Mouse (Mus musculus) brain, embryonic 18.5 days (tissue): ENCODE data around the gene Asxl2.
"Not testable (repeated sequence)": the region's sequence is repeated elsewhere in the genome, so short reads cannot be mapped to it uniquely, and the experiment has no call there.

Source experiments
- DNase-seq: peaks from one replicate; pipeline ENCODE4 v3.0.0-alpha.2; 2012; ENCODE audit warnings: low read depth, low spot score

Gene Asxl2

DNA sequence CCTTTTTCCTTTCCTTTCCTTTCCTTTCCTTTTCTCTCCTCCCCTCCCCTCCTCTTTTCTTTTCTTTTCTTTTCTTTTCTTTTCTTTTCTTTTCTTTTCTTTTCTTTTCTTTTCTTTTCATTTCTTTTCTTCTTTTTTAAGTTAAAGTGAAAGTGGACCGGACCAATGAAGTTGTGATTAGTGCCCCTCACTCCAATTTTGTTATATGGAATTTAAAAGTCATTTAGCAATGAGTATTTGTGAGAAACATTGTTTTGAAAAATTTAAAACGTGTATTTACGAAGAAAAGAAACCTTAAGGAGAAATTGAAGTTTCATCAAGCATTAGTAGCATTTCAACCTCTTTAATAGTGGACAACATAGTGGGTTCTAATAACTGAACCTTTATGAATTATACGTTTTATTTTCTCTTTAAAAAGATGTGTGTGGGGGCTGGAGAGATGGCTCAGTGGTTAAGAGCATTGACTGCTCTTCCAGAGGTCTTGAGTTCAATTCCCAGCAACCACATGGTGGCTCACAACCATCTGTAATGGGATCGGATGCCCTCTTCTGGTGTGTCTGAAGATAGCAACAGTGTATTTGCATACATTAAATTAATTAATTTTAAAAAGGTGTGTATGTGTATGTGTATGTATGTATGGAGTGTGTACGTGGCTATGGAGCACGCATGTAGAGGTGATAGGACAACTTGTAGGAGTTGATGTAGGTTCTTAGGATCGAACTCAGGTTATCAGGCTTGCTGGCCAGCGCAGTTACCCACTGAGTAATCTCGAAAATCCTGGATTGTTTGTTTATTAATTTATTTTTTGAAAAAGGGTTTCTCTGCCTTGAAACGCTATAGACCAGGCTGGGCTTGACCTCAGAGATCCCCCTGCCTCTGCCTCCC lies 1.5 kb downstream of the Asxl2 start:
- no peak for DNase-seq

DNA sequence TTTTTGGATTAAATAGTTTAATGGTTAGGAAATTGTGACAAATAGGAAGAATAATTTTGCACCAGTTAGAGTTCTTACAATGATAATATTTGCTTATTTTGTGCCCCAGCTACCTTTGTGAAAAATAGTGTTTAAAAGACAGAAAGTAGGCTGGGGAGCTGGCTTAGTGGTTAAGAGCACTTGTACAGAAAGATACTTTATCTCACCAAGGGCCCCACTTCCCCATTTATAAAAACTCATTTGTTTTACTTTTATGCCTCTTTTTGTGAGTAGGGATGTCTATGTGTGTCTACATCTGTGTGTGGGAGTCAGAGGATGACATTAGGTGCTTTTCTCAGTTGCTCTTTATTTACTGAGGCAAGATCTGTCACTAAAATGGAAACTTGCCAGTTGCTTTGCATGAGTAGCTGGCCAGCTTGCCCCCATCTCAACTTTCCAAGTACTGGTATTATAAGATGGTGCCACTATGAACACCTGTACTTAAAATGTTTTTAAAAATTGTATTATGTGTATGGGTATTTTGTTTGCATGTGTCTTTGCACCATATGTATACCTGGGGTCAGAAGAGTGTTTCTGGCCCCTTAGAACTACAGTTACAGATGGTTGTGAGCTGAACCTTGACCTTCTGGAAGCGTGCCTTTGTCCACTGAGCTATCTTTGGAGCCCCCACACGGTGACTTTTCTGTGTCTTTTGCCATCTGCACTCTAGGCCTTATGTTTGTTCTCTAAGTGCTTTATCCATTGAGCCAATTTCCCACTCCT lies 3.2 kb downstream of the Asxl2 start:
- no peak for DNase-seq

DNA sequence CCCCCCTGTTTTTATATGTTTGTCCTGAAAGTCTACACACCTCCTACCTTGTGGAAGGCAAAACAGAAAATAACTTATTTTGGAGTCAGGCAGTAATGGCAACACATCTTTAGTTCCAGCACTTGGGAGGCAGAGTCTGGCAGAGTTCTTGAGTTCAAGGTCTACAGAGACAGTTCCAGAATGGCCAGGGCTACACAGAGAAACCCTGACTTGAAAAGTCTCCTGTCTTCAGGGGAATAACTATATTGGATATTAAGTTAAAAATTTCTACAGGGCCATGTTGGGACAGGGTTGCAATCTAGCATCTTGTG lies 3.7 kb downstream of the Asxl2 start:
- DNase-seq: no peak

DNA sequence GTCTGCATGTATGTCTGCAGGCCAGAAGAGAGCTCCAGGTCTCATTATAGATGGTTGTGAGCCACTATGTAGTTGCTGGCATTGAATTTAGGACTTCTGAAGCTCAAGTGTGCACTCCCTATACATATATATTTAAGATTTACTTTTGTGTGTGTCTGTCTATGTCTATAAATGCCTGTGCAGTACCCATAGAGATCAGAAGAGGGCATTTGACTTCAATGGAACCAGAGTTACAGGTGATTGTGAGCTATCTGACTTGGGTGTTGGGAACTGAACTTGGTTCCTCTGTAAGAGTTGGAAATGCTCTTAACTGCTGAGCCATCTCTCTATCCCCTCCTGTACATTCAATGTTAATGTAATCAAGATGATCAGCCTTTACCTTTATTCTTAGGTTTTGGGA lies 4.3 kb downstream of the Asxl2 start:
- no peak for DNase-seq

DNA sequence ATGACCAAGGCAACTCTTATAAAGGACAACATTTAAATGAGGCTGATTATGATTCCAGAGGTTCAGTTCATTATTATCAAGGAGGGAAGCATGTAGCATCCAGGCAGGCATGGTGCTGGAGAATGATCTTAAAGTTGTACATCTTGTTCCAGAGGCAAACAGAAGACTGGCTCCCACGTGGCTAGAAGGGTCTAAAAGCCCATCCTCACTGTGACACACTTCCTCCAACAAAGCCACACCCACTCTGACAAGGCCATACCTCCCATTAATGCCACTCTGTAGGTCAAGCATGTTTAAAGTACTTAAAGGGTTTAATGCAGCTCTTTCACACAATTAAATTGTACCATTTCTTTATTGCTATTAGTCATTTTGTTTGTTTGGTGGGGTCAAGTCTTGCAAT lies 7.1 kb downstream of the Asxl2 start:
- DNase-seq: no peak

DNA sequence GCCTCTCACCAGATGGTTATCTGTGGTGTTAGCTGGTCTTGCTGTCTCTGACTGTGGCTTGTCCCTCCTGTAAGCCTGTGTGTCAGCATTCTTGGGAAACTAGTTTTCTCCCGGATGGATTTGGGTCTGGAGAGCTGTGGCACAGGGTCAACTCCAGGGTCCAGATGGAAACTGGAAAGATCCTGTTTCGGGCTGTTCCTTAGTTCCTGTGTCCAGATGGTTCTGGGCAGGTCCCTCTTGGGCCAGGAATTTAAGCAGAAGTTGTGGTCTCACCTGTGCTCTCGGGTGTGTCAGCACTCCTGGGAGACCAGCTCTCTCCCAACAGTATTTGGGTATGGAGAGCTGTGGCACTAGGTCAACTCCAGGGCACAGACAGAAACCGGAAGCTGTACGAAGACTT lies 9.8 kb downstream of the Asxl2 start:
- no peak for DNase-seq

DNA sequence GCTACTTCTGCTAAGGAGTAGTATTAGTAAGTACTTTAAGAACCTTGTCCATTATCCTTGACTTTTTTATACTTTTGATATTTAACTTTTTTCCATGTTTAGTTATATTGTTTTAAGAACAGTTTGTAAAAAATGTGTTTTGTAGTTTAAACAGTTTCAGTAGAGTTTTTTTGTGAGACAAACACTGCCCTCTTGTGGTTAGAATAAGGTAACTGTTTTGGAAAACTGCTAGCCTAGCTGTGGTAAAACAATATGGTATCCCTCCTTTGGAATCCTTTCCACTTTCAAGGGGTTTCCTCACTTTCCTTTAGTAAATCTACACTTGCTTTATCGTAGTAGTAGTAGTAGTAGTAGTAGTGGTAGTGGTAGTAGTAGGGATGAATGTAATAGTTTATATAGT lies 11.2 kb downstream of the Asxl2 start:
- DNase-seq: no peak

DNA sequence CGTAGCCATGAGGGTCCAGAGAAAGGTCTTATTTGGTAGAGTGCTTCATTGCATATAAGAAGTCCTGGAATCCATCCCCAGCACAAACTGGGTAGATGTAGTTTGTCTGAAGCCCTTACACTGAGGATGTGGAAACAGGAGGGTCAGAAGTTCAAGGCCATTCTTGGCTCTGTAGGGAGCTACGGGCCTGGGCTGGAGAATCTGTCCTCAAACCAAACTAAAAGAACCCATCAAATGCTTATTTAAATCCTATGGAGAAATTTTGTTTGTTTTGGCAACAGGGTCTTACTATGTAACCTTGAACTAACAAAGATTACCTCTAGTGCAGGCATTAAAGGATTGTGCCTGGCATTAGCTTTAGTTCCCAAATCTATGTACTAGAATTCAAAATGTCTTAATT lies 14.3 kb downstream of the Asxl2 start:
- no peak for DNase-seq

DNA sequence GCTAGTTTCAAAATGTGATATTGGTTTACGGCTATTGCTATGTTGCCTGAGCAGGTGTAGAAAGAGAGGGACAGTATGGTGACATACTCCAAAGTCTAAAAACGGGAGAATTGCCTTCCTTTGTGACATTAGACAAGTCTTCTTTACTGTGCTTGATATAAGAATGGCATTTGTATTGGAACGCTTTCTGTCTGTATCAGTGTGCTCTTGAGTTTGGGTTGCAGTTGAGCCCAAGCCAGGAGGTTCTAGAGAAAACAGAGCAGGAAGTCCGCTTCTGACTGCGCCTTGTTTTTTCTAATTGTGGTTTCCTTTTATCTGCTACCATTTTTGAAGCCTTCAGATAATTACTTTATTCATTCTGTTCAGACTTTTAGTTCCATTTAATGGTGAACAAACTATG lies 14.7 kb downstream of the Asxl2 start:
- no peak for DNase-seq

DNA sequence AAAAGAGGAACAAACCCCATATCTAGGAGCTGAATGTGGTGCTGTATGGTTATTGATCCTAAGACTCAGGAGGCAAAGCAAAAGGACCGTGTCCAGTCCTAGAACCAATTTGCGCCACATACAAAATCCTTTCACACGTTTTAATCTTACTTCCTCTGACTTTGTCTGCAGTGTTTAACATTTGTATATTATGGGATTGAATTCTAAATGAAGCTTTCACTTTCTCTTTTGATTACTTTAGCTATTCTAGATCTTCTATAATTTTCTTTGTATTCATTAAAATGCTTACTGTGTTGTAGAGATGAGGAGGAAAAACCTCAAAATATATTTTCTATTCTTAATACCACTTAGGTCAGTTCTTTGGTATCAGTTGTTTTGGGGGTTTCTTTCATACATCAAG lies 26.9 kb downstream of the Asxl2 start:
- DNase-seq: no peak

DNA sequence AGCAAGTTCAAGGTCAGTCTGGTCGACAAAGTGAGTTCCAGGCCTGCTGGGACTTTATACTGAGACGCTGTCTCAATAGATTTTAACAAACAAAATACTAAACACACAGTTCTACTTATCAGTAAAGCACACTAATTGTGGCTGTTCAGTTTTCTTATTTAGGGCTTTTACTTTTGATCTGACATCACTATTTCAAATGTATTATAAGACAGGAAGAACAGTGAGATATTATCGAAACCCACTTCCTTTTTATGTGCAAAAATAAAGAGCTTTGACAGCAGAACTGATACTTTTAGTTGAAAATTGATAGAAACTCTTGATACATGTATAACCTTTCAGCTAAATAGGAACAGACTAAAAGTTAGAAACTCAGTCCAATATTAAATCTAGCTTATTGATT lies 36.4 kb downstream of the Asxl2 start:
- no peak for DNase-seq

DNA sequence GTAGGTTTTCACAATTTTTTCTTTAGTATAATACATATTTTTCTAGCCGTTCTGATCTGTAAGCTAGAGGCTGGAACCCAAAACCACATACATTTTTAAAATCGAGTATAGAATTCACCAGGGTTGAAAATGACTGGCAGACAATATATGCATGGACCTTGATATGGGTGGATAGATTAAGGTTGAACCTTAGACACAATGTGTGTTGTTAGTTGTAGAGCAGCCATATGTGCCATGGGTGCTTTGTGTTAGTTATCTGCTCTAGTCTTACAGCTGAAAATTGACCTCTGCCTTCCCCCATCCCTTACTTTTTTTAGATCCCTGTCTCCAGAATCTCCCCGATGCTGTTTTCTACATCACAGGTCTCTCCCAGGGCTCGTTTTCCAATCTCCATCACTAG lies 73.0 kb downstream of the Asxl2 start:
- DNase-seq: no peak

DNA sequence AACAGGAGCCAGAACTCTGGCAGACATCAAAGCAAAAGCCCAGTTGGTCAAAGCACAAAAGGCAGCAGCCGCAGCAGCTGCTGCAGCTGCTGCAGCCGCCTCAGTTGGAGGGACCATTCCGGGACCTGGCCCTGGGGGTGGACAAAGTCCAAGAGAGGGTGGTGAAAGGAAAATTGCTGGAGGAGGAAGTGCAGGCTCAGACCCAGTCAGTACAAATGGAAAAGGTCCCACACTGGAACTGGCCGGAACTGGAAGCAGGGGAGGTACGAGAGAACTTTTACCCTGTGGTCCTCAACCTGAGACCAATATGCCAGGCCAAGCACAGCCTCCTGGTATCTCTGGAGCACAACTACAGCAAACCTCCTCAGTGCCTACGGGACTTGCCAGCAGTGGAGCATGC lies 73.4 kb downstream of the Asxl2 start:
- DNase-seq: no peak

DNA sequence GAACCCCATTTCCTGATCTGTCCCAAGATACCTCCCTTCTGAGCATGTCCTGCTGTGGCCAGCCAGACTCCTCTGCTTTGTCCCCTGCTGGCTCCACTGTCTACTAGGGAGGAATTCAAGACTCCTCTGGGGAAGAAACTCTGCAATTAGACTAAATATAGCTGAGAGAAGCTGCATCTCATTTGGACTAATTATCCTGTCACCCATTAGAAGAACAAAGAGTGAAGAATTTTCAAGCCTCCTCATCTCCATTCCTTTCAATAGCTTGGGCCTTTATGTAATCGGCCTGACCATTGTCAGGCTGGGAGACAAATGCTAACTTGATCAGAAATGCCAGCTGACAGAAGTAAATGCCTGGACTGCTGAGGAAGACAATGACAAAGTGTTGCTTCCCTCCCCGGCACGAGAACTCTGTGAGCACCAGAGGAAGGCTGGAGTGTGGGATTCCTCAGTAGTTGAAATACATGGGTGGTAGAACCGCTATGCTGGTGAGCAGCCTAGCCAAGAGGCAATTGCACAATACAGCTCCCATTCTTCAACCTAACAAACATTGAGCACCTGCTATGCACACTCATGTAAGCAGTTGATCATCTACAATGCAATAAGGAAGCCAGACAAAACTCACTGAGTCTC lies 92.1 kb downstream of the Asxl2 start:
- no peak for DNase-seq

DNA sequence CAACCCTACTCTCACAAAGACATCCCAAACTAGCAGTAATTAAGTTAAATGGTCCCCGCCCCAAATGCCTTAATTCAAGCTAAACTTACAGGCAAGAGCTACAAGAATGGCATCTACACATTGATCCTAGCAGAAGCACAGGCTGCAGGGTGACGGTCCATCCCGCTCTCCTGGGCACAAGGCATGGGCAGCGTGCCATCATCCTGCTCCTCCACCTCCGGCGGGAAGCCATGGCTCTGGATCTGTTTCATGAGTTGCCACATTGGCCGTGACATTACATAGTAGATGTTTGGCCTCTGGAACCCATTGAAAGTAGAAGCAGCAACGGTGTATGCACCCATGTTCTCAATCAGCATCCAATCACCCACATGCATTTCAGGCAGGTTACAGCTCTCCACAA lies 95.1 kb downstream of the Asxl2 start:
- not testable (repeated sequence) for DNase-seq

DNA sequence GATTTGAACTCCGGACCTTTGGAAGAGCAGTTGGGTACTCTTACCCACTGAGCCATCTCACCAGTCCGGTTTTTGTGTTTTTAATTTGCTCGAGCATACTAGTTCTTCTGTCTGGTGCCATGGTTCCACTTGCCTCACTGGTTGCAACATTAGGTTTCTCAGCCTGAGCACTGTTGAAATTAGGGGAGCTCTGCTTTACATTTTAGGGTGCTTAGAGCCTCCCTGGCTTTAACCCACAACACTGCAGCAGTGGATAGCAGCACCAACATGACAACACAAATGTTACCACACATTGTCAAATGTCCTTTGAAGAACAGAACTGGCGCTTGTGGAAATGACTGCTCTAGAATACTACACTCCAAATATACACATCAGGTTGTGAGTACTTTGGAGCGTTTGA lies 98.9 kb downstream of the Asxl2 start:
- DNase-seq: no peak

DNA sequence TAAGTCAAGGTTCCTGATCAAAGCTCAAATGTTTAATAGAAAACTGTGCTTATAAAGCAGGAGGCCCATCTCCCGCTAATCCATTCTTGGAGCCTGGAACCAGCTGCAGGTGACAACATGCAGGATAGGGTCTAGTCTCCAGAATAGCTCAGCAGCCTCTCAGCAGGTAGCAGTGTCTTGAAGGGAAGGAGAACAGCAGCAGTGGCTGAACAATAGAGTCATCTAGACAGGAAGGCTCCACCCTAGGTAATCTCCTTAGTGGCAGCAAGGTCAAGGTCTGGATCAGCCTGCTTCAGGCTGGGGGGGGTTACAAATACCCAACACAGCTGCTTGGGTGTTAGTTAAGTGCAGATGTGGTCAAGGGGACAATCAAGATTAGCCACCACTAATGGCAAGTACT lies 108.8 kb downstream of the Asxl2 start:
- not testable (repeated sequence) for DNase-seq

DNA sequence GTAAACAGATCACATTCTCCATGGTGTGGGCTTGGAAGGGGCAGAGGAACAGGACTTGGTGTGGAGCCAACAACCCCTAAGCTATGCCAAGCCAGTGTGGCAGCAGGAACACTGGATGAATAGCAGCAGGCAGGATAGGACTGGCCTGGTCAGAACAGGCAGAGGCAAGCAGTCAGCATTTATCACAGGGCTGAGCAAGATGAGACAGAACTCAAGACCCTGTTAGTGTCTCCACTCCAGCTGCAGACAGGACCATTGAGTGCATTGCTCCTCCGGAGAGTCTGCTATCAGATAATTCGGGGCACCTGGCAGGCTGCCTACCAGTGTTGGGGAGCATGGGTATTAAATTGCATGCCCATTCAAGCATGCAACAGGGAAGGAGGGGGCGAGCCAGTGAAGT lies 111.0 kb downstream of the Asxl2 start:
- DNase-seq: no peak

DNA sequence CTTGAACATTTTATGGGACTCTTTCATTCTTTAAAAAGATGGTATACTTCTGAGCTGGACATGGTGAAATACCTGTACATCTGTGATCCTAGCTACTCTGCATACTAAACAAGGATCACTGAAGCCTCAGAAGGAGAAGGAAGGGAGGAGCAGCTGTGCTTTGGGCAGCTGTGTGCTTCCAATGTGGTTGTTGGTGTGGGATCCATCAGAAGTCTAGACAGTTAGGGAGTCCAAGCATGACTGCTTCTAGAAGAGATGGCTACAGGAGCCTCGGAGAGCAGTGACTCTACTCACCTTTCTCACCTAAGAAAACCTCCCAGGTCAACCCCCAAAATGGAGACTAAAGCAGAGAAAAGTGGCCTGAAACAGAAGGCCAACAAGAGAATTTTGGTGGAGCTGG lies 111.4 kb downstream of the Asxl2 start:
- no peak for DNase-seq

DNA sequence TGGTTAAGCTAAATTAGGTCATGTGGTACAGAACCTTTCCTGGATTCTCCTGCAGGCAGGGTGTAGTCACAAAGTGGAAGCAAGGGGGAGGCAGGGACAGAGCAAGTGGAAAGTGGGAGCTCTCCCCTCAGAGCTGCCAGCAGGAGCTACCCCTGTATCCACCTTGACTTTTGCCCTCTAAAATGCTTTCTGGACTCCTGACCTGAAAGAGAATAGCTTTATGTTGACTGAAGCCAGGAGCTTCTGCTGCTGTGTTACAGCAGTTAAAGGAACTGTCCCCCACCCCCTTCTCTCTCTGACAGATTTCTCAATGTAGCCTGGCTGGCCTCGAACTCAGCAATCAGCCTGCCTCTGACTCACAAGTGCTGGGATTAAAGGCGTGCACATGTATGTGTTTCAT lies 112.9 kb downstream of the Asxl2 start:
- no peak for DNase-seq

DNA sequence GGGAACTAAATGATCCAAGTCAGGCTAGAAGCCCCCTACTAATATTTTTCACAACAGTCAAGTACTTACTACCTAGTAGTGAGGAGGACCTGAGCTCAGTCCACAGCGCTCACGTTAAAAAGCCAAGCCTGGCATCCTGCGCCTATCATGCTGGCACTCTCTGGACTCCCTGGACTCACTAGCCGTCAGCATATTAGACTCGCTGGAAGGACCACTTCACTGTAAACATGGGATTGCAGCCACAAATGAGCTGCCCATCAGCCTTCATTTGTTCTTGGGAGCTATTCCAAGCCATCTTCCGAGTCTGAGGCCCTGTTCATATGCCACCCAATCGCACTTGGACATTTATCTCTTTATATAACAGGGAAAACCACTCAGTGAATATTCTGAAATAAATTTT lies 114.2 kb downstream of the Asxl2 start:
- no peak for DNase-seq

DNA sequence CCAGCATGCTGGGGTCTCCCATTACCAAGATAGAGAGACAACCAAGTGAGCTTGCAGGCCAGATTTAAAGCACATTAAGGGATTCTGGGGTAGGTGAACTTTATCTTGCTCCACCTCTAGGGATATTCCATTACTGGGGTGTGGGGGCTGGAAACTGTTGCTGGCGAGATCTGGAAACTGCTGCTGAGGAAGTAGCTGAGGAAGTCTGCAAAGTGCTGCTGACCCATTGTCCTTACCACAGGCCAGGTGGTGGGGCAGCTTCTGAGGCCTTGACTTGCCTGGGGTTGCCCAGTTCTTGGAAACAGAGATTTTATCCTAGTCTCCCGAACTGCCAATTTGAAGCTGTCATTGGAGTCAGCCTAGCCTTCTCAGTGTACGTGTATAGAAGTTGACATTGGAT lies 118.8 kb downstream of the Asxl2 start:
- no peak for DNase-seq

DNA sequence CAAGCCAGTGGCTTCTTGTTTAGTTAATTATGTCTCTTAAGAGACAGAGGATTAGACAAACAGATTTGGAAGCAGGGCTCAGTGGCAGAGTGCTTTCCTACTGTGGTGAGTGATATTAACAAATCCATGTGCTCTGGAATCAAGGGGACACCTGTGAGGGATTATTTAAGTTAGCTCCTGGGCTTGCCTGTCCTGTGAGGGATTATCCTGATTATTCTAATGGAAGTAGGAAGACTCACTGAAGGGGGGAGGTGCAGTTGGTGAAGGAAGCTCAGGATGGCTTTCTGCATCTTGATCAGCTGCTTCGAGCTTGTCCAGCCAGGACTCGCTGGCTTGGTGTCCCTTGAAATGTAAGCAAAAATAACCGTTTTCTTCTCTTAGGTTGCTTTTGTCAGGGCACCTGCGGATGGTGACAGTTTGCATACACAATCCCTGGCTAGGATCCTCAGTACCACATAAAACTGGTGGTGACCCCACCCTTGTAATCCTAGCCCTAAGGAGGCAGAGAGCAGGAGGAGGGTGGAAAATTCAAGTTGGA lies 119.5 kb downstream of the Asxl2 start:
- DNase-seq: no peak
